Mouse (Mus musculus) cerebellum, adult 2 months (tissue): ENCODE results near the gene Hpse2. TPM values are rescaled to one million over a fixed set of nuclear protein-coding genes. Genes with fewer than 3 reads are reported as not detected.
"Not testable (repeated sequence)": the region's sequence is repeated elsewhere in the genome, so short reads cannot be mapped to it uniquely, and the experiment has no call there.

Source experiments
- DNase-seq, 2 experiments: peaks; one replicate each; pipeline ENCODE4 v3.0.0; 2021
- H3K27ac ChIP-seq: fragments of 200-500 bp; 2 replicates; pipeline ENCODE4 v1.5.1; 2012; ENCODE audit warnings: low read length, control low read depth, inconsistent platforms; ENCODE audit not compliant: insufficient read depth
- H3K27me3 ChIP-seq: fragments of 200-500 bp; 2 replicates; pipeline ENCODE4 v1.6.1; 2012; ENCODE audit warnings: inconsistent platforms, mild to moderate bottlenecking, low read length, moderate library complexity; ENCODE audit not compliant: control insufficient read depth, insufficient read depth
- H3K4me1 ChIP-seq: fragments of 200-500 bp; 2 replicates; pipeline ENCODE4 v1.6.1; 2011; ENCODE audit warnings: low read length; ENCODE audit not compliant: control insufficient read depth, insufficient read depth
- H3K4me3 ChIP-seq: fragments of 200-500 bp; replicated peaks from 2 replicates; pipeline ENCODE3; 2011; ENCODE audit warnings: mild to moderate bottlenecking, low read depth, low read length, control low read depth; ENCODE audit not compliant: insufficient read depth
- CTCF ChIP-seq: fragments of 200-500 bp; IDR thresholded peaks from 2 replicates; pipeline ENCODE4 v1.5.1; 2011; ENCODE audit warnings: low read depth, mild to moderate bottlenecking, control low read depth, low read length, moderate library complexity, borderline replicate concordance; ENCODE audit not compliant: insufficient read depth
- POLR2A ChIP-seq: fragments of 200-500 bp; IDR thresholded peaks from 2 replicates; pipeline ENCODE4 v1.6.1; 2011; ENCODE audit warnings: low read length, control low read depth, borderline replicate concordance; ENCODE audit not compliant: insufficient read depth
- WGBS: fragments of 180-500 bp; shearing (Covaris S2); methylation state at CpG from one replicate; pipeline ENCODE4 v1.1.7; 2018; 5-methylcytosine and 5-hydroxymethylcytosine counted together
- polyA plus RNA-seq: library from polyadenylated mRNA; depleted of rRNA; stranded (reverse); fragments of >200 nt; gene quantifications from 2 replicates; pipeline ENCODE4 v1.2.3, GENCODE M21; 2012

Gene Hpse2
- polyA plus RNA-seq, 1 experiment, result 0.11 TPM

- WGBS, result 88% methylated on average over 10 of the region's 10 CpGs
- Histone ChIP-seq H3K4me1 (no peaks in the 10 kb centered on the region), H3K4me3 (no peak overlapping the region), H3K27ac (no peak overlapping the region), H3K27me3 (no peaks in the 10 kb centered on the region)
- TF ChIP-seq POLR2A (no peak), CTCF (no peak)
- no peak for DNase-seq
These were observed 578.7 kb downstream of the Hpse2 start for GRCm38 (mm10) chr19:42809491-42809890.

DNA sequence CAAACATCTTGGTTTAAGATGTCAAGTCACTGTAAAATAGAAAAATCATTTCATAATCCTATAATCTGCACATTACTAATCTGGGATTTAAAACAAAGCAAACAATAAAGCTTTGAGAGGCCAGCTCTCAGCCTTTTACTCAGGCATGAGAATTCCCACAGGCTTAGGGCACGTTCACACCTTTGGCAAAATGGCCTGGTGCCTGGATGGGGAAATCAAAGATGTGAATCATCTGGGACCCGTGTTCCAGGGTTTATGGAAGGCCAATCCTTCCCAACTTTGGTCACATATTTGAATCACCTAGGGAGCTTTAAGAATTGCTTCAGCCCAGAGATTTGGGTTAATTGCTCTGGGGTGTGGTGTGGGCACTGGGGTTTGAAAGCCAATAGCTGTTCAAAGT is 590.3 kb downstream of the Hpse2 start:
- H3K27me3 ChIP-seq, result no peaks in the 10 kb centered on the region
- TF ChIP-seq CTCF (no peak), POLR2A (no peak)

GRCm38 (mm10) chr19:42795801-42796200 is 592.4 kb downstream of the Hpse2 start:
- H3K4me3 ChIP-seq, result no peak overlapping the region
- no peak for TF ChIP-seq POLR2A
- no peak for TF ChIP-seq CTCF
- 38% methylated on average over 9 of the region's 9 CpGs for WGBS

More for the DNA sequence above, 590.3 kb downstream of the Hpse2 start:
- Histone ChIP-seq H3K4me1 (no peaks in the 10 kb centered on the region), H3K27ac (no peak overlapping the region), H3K4me3 (no peak overlapping the region)
- 83% methylated on average over 2 of the region's 2 CpGs for WGBS
- DNase-seq, result no peak

GRCm38 (mm10) chr19:42794914-42795613 is 593.1 kb downstream of the Hpse2 start:
- H3K4me3 ChIP-seq, result peak overlapping the region; percentile 45
- H3K27me3 ChIP-seq, result no peaks in the 10 kb centered on the region
- no peak for TF ChIP-seq POLR2A
- peak; percentile 95 for TF ChIP-seq CTCF
- WGBS, result 2% methylated on average over 31 of the region's 31 CpGs
- no peaks in the 10 kb centered on the region for H3K4me1 ChIP-seq
- peak; percentile 80 to 89 for DNase-seq
- H3K27ac ChIP-seq, result no peak overlapping the region

More at GRCm38 (mm10) chr19:42795801-42796200, 592.4 kb downstream of the Hpse2 start:
- DNase-seq, result no peak
- no peaks in the 10 kb centered on the region for H3K27me3 ChIP-seq
- no peak overlapping the region for H3K27ac ChIP-seq
- H3K4me1 ChIP-seq, result no peaks in the 10 kb centered on the region

- DNase-seq, result no peak
- 69% methylated on average over 5 of the region's 5 CpGs for WGBS
- TF ChIP-seq POLR2A (no peak), CTCF (no peak)
- Histone ChIP-seq H3K4me3 (no peak overlapping the region), H3K27me3 (no peaks in the 10 kb centered on the region), H3K4me1 (no peaks in the 10 kb centered on the region; the same call in 1 of the 2 replicates), H3K27ac (no peak overlapping the region)
These were observed 599.8 kb downstream of the Hpse2 start for GRCm38 (mm10) chr19:42788311-42788710.

- TF ChIP-seq POLR2A, result no peak
- TF ChIP-seq CTCF, result no peak
- Histone ChIP-seq H3K4me3 (no peak overlapping the region), H3K4me1 (no peaks in the 10 kb centered on the region; the same call in 1 of the 2 replicates), H3K27ac (no peak overlapping the region), H3K27me3 (no peaks in the 10 kb centered on the region)
- WGBS, result 61% methylated on average over 8 of the region's 8 CpGs
- no peak for DNase-seq
These were observed 602.5 kb downstream of the Hpse2 start for GRCm38 (mm10) chr19:42785562-42786220.

DNA sequence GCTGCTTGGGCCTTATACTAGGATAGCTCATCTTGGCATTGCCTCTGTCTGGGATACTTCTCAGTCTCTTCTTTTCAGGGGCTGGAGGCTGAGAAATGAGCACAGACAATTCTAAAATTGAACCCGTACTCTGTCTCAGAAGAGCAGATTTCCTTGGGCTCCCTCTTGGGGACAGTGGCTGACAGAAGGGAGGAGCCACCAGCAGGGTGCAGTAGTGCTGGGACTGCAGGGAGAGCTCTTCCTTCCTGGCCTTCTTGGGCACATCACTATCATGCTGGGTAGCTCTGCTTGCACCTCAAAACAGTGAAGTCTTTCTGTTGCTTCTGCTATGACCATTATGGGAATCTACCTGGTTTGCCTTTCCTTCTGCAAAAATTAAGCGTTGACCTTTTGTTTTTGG is 603.0 kb downstream of the Hpse2 start:
- Histone ChIP-seq H3K4me3 (no peak overlapping the region), H3K27ac (no peak overlapping the region), H3K4me1 (no peaks in the 10 kb centered on the region; the same call in 1 of the 2 replicates), H3K27me3 (no peaks in the 10 kb centered on the region)
- DNase-seq, result no peak
- TF ChIP-seq CTCF (no peak), POLR2A (no peak)
- 36% methylated on average over 2 of the region's 2 CpGs for WGBS

- not testable (repeated sequence) for H3K4me1 ChIP-seq, DNase-seq, H3K27me3 ChIP-seq
- Histone ChIP-seq H3K27ac (peak overlapping the region; percentile 18; the same call in 1 of the 2 replicates), H3K4me3 (peak overlapping the region; percentile 69)
- 54% methylated on average over 7 of the region's 7 CpGs for WGBS
These were observed 608.0 kb downstream of the Hpse2 start for GRCm38 (mm10) chr19:42780156-42780538.
